Mouse (Mus musculus) forebrain, embryonic 10.5 days (tissue): ENCODE measurements around the gene Chst1. TPM values are rescaled to one million over a fixed set of nuclear protein-coding genes. Genes with fewer than 3 reads are reported as not detected.
A peak's percentile ranks its signal among the peaks of the same experiment; 100 is the strongest.

Experiments used
- DNase-seq: peaks from one replicate; pipeline ENCODE4 v3.0.0-alpha.2; 2017; ENCODE audit warnings: low spot score; ENCODE audit errors: extremely low spot score
- H3K27ac ChIP-seq: fragments of 300-500 bp; sonication (generic); 2 replicates; pipeline ENCODE4 v1.5.1; 2016; ENCODE audit warnings: mild to moderate bottlenecking
- H3K27me3 ChIP-seq: fragments of 300-500 bp; sonication (generic); 2 replicates; pipeline ENCODE4 v1.6.1; 2016; ENCODE audit warnings: mild to moderate bottlenecking; ENCODE audit not compliant: poor library complexity, severe bottlenecking
- H3K36me3 ChIP-seq: fragments of 300-500 bp; sonication (generic); replicated peaks from 2 replicates; pipeline ENCODE4 v1.6.1; 2016; ENCODE audit warnings: mild to moderate bottlenecking, moderate library complexity
- H3K4me1 ChIP-seq: fragments of 300-500 bp; sonication (generic); 2 replicates; pipeline ENCODE4 v1.6.1; 2016
- H3K4me3 ChIP-seq: fragments of 300-500 bp; sonication (generic); 2 replicates; pipeline ENCODE4 v1.5.1; 2016; ENCODE audit warnings: mild to moderate bottlenecking, moderate library complexity
- H3K9me3 ChIP-seq: fragments of 300-500 bp; sonication (generic); 2 replicates; pipeline ENCODE4 v1.6.1; 2016; ENCODE audit warnings: mild to moderate bottlenecking, moderate library complexity
- WGBS: fragments of 180-500 bp; shearing (Covaris S2); methylation state at CpG from one replicate; pipeline ENCODE4 v1.1.7; 2016; 5-methylcytosine and 5-hydroxymethylcytosine counted together
- polyA plus RNA-seq: library from polyadenylated mRNA; unstranded; fragments of >200 nt; fragmentation: Nextera tagmentation; extraction: Ambion mirVana; gene quantifications from 2 replicates; pipeline ENCODE4 v1.2.1, GENCODE M21; 2016

Chst1 gene
- polyA plus RNA-seq, 1 experiment from 2014 or later = 5.7 TPM

GRCm38 (mm10) chr2:92601246-92601645 is 1.7 kb downstream of the Chst1 start:
- Histone ChIP-seq H3K27ac (peak overlapping the region; percentile 37; the same call in 1 of the 2 replicates), H3K27me3 (peaks cover 64% of the 10 kb centered on the region), H3K4me3 (peak overlapping the region; percentile 68), H3K9me3 (no peaks in the 10 kb centered on the region), H3K36me3 (no peaks in the 10 kb centered on the region), H3K4me1 (peaks cover 79% of the 10 kb centered on the region)
- DNase-seq = no peak
- 50% methylated on average over 4 of the region's 4 CpGs for WGBS

- 26% methylated on average over 12 of the region's 12 CpGs for WGBS
These were observed 2.6 kb downstream of the Chst1 start for GRCm38 (mm10) chr2:92602073-92602472.

GRCm38 (mm10) chr2:92603591-92603990 is 4.1 kb downstream of the Chst1 start:
- peaks cover 51% of the 10 kb centered on the region for H3K27me3 ChIP-seq
- DNase-seq = no peak
- H3K27ac ChIP-seq = no peak overlapping the region
- WGBS = 86% methylated on average over 5 of the region's 5 CpGs
- H3K4me3 ChIP-seq = no peak overlapping the region
- H3K9me3 ChIP-seq = no peaks in the 10 kb centered on the region
- H3K36me3 ChIP-seq = no peaks in the 10 kb centered on the region
- H3K4me1 ChIP-seq = peaks cover 67% of the 10 kb centered on the region

More at GRCm38 (mm10) chr2:92602073-92602472, 2.6 kb downstream of the Chst1 start:
- Histone ChIP-seq H3K9me3 (no peaks in the 10 kb centered on the region), H3K27me3 (peaks cover 56% of the 10 kb centered on the region), H3K4me3 (peak overlapping the region; percentile 68; the same call in 1 of the 2 replicates), H3K4me1 (peaks cover 70% of the 10 kb centered on the region), H3K27ac (peak overlapping the region; percentile 25; the same call in 1 of the 2 replicates), H3K36me3 (no peaks in the 10 kb centered on the region)
- DNase-seq = peak; percentile 33

- Histone ChIP-seq H3K4me1 (peaks cover 67% of the 10 kb centered on the region), H3K27ac (no peak overlapping the region), H3K36me3 (no peaks in the 10 kb centered on the region), H3K9me3 (no peaks in the 10 kb centered on the region), H3K4me3 (no peak overlapping the region), H3K27me3 (peaks cover 41% of the 10 kb centered on the region)
- 88% methylated on average over 5 of the region's 5 CpGs for WGBS
- no peak for DNase-seq
These were observed 5.1 kb downstream of the Chst1 start for GRCm38 (mm10) chr2:92604565-92604964.

- Histone ChIP-seq H3K27ac (no peak overlapping the region), H3K4me3 (no peak overlapping the region), H3K27me3 (peaks cover 29% of the 10 kb centered on the region), H3K9me3 (no peaks in the 10 kb centered on the region), H3K36me3 (no peaks in the 10 kb centered on the region), H3K4me1 (peaks cover 56% of the 10 kb centered on the region)
- WGBS = 75% methylated on average over 5 of the region's 5 CpGs
- DNase-seq = no peak
These were observed 6.5 kb downstream of the Chst1 start for GRCm38 (mm10) chr2:92605995-92606394.

- no peak overlapping the region for H3K4me3 ChIP-seq
- peaks cover 45% of the 10 kb centered on the region for H3K4me1 ChIP-seq
- no peak for DNase-seq
- peaks cover 22% of the 10 kb centered on the region for H3K27me3 ChIP-seq
- no peaks in the 10 kb centered on the region for H3K9me3 ChIP-seq
- no peaks in the 10 kb centered on the region for H3K36me3 ChIP-seq
- 75% methylated on average over 6 of the region's 6 CpGs for WGBS
- H3K27ac ChIP-seq = no peak overlapping the region
These were observed 7.6 kb downstream of the Chst1 start for GRCm38 (mm10) chr2:92607153-92607552.

- 85% methylated on average over 3 of the region's 3 CpGs for WGBS
- Histone ChIP-seq H3K36me3 (no peaks in the 10 kb centered on the region), H3K9me3 (no peaks in the 10 kb centered on the region), H3K4me1 (peaks cover 40% of the 10 kb centered on the region), H3K27me3 (peaks cover 18% of the 10 kb centered on the region), H3K4me3 (no peak overlapping the region), H3K27ac (no peak overlapping the region)
- DNase-seq = no peak
These were observed 8.1 kb downstream of the Chst1 start for GRCm38 (mm10) chr2:92607592-92607991.

- no peaks in the 10 kb centered on the region for H3K9me3 ChIP-seq
- 86% methylated on average over 12 of the region's 12 CpGs for WGBS
- H3K27me3 ChIP-seq = peaks cover 13% of the 10 kb centered on the region
- no peak overlapping the region for H3K4me3 ChIP-seq
- H3K27ac ChIP-seq = no peak overlapping the region
- peaks cover 35% of the 10 kb centered on the region for H3K4me1 ChIP-seq
- DNase-seq = no peak
- peaks cover 3% of the 10 kb centered on the region for H3K36me3 ChIP-seq
These were observed 8.6 kb downstream of the Chst1 start for GRCm38 (mm10) chr2:92608013-92608619.

GRCm38 (mm10) chr2:92608810-92609581 is 9.5 kb downstream of the Chst1 start:
- WGBS = 55% methylated on average over 4 of the region's 4 CpGs
- H3K27ac ChIP-seq = peak overlapping the region; percentile 51
- peaks cover 26% of the 10 kb centered on the region for H3K4me1 ChIP-seq
- no peak overlapping the region for H3K4me3 ChIP-seq
- H3K36me3 ChIP-seq = peaks cover 12% of the 10 kb centered on the region
- H3K27me3 ChIP-seq = peaks cover 10% of the 10 kb centered on the region
- peak; percentile 53 for DNase-seq
- H3K9me3 ChIP-seq = no peaks in the 10 kb centered on the region

GRCm38 (mm10) chr2:92609704-92610379 is 10.3 kb downstream of the Chst1 start:
- Histone ChIP-seq H3K4me3 (no peak overlapping the region), H3K9me3 (no peaks in the 10 kb centered on the region), H3K27ac (peak overlapping the region; percentile 51; the same call in 1 of the 2 replicates), H3K36me3 (peaks cover 19% of the 10 kb centered on the region), H3K27me3 (peaks cover 10% of the 10 kb centered on the region), H3K4me1 (peaks cover 20% of the 10 kb centered on the region)
- no peak for DNase-seq
- WGBS = 88% methylated on average over 3 of the region's 3 CpGs

GRCm38 (mm10) chr2:92613645-92614044 is 14.1 kb downstream of the Chst1 start:
- Histone ChIP-seq H3K36me3 (peaks cover 19% of the 10 kb centered on the region), H3K4me1 (peaks cover 16% of the 10 kb centered on the region), H3K4me3 (no peak overlapping the region), H3K9me3 (no peaks in the 10 kb centered on the region), H3K27ac (no peak overlapping the region), H3K27me3 (peaks cover 5% of the 10 kb centered on the region)
- 97% methylated on average over 15 of the region's 15 CpGs for WGBS
- DNase-seq = no peak

GRCm38 (mm10) chr2:92614106-92614505 is 14.6 kb downstream of the Chst1 start:
- WGBS = 94% methylated on average over 14 of the region's 14 CpGs
- Histone ChIP-seq H3K36me3 (peaks cover 19% of the 10 kb centered on the region), H3K27ac (no peak overlapping the region), H3K4me1 (peaks cover 12% of the 10 kb centered on the region), H3K27me3 (peaks cover 5% of the 10 kb centered on the region), H3K9me3 (no peaks in the 10 kb centered on the region), H3K4me3 (no peak overlapping the region)
- no peak for DNase-seq
